Mouse (Mus musculus): ENCODE measurements at regions not wholly inside any gene's neighbourhood (a gene's known extent, or its start where the extent isn't known, plus 50 kb on each side); places are given as distances from the start of the nearest gene placed in this dataset.
A peak's percentile ranks its signal among the peaks of the same experiment; 100 is the strongest.

DNA sequence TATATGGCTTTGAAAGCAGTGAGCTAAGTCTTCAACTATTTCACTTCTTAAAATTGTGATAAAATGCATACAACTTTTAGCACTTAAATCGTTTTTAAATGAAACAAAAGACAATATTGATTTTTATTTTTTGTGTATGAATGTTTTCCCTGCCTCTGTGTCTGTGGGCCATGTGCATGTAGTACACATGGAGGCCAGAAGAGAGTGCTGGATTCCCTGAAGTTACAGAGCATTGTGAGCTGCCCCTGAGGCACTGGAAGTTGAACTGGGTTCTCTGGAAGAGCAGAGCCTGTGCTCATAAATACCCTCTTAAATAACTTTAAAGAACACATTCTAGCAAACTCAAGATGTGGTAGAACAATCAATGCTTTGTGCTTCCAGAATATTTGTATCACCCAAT lies 61.8 kb upstream of the Gm6812 start:
- ATAC-seq (replicated peaks; ENCODE audit: poor library complexity, severe bottlenecking) = no peak

DNA sequence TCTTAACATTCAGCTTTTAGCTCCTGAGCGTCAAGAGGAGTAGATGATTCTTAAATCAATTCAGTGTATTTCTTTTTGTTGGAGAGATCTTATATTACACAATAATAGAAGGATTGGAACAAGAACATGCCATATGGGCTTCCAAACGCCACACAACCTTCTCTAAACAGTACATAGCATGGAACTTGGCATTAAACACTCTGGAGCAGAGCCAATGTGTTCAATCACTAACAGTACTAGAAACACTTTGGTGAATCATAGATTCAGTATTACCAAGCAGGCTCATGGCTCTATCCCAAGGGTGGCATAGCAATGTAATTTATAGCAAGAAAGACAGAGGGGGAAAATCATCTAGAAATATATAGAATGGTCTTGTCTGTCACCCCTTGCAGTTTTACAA lies 60.4 kb upstream of the Gm6812 start:
- no peak for ATAC-seq (replicated peaks; ENCODE audit: poor library complexity, severe bottlenecking)

DNA sequence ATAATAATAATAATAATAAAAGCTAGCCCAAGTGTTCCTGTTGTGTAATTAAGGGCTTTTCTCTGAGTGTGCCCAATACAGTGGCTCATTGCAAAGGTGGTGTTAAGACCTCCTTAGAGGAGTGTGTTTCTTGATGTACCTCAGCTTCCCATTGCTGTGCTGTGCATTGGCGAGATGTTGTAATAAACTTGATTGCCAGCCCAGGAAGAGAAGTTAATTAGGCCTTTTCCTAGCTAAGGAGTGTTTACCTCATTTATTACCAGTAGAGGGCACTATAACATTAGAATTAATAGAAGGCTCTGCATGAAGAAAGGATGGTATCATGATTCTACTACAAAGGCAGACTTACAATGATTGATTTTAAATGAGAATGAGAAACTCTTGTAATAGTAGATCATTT lies 57.9 kb upstream of the Gm6812 start:
- ATAC-seq (replicated peaks; ENCODE audit: poor library complexity, severe bottlenecking) = peak; percentile 48; the same call in 1 of the 2 replicates

GRCm38 (mm10) chrX:68945741-68946140 lies 52.9 kb upstream of the Gm6812 start:
- ATAC-seq (replicated peaks; ENCODE audit: poor library complexity, severe bottlenecking) = no peak
